Mouse (Mus musculus): ENCODE data around the gene Jakmip3. TPM values are rescaled to one million over a fixed set of nuclear protein-coding genes. Genes with fewer than 3 reads are reported as not detected.

Gene Jakmip3
- polyA plus RNA-seq, 1 experiment from 2014 or later = 0.14 TPM

DNA sequence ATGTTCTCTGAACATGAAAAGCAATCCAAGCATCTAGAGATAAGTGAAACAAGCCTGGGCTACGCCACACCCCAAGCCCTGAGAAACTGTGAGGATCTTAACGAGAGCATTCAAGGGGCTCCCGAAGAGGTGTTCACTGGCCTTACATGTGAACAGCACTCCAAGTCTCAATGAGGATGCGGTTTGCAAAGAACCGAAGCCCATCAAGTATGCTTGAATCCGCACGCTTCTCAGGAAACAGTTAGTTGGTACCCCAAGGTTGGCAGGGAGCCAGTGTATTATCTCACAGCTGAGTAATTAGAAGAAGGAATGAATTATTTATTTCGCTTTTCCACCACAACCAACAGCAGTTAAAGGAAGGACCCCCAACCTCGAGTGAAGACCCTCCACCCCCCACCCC lies 62.7 kb downstream of the Jakmip3 start:
- Histone ChIP-seq H3K27ac (ENCODE audit: low read depth, low read length) (no peak overlapping the region), H3K4me3 (ENCODE audit: low read depth, low read length) (no peak overlapping the region), H3K4me2 (replicated peaks; ENCODE audit: low read depth) (no peak overlapping the region), H3K9ac (ENCODE audit: low read depth, low read length) (no peak overlapping the region), H3K27me3 (replicated peaks; ENCODE audit: control insufficient read depth, insufficient read depth, low read length) (no peaks in the 10 kb centered on the region), H3K4me1 (replicated peaks; ENCODE audit: control insufficient read depth, insufficient read depth, low read length) (no peaks in the 10 kb centered on the region), H3K9me3 (ENCODE audit: control insufficient read depth) (no peaks in the 10 kb centered on the region), H3K36me3 (ENCODE audit: control insufficient read depth, insufficient read depth) (no peaks in the 10 kb centered on the region)
- no peak for ATAC-seq
- no peak for TF ChIP-seq CTCF (IDR thresholded peaks at IDR 0.05; ENCODE audit: low read depth)
- WGBS = 62% methylated on average over 9 of the region's 9 CpGs

DNA sequence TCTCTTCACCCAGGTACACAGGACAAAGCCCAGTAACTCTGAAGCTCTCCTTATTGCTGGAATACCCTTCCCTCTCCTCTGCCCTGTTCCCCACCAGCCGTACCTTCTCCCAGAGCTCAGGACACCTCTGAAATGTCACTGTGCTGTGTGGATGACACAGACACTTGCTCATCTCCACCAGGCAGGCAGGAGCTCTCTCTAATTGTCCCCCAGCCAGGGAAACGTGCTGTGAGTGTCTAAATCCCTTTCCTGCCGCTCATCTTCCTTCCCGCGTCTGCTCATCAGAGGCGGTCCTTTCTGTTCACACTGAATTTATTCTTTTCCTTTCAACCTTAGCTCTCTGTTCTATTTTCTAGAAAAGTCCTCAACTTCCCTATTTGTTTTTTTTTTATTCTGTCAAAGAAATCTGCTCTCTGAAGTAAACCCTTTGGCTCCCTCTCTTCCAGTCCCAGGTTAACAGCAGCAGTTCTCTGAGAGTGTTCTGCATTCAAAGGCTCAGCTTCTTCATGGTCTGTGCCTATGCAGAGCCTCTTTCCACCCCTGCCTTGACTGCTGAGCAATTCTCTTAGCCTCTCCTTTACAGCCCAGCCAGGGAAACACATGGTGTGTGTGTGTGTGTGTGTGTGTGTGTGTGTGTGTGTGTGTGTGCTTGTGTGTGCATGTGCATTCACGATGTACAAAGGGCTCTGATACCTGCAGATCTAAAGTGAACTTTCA lies 69.4 kb downstream of the Jakmip3 start:
- no peak for TF ChIP-seq CTCF (IDR thresholded peaks at IDR 0.05; ENCODE audit: low read depth)
- Histone ChIP-seq H3K9me3 (ENCODE audit: control insufficient read depth) (no peaks in the 10 kb centered on the region), H3K4me1 (replicated peaks; ENCODE audit: control insufficient read depth, insufficient read depth, low read length) (no peaks in the 10 kb centered on the region), H3K4me2 (replicated peaks; ENCODE audit: low read depth) (no peak overlapping the region), H3K27ac (ENCODE audit: low read depth, low read length) (no peak overlapping the region), H3K27me3 (replicated peaks; ENCODE audit: control insufficient read depth, insufficient read depth, low read length) (no peaks in the 10 kb centered on the region), H3K36me3 (ENCODE audit: control insufficient read depth, insufficient read depth) (no peaks in the 10 kb centered on the region), H3K4me3 (ENCODE audit: low read depth, low read length) (no peak overlapping the region), H3K9ac (ENCODE audit: low read depth, low read length) (no peak overlapping the region)
- ATAC-seq = no peak
- 65% methylated on average over 7 of the region's 7 CpGs for WGBS

DNA sequence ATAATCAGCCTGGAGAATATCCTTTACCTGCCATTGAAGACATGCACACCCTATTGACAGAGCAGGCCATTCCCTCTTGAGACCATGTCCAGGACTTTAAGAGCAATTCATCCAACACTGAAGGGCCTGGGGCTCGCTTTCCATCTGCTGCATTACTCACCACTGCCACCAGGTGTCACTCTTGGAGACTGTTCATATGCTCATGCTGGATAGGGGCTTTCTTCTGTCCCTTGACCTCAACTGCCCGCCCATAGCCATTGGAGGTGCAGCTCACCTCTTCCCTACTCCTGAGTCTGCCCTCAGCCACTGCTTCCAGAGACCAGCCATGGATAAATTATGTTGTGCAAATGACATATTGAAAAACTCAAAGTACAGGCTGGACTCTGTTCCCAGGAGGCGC lies 70.5 kb downstream of the Jakmip3 start:
- no peak for ATAC-seq
- Histone ChIP-seq H3K36me3 (ENCODE audit: control insufficient read depth, insufficient read depth) (no peaks in the 10 kb centered on the region), H3K9me3 (ENCODE audit: control insufficient read depth) (no peaks in the 10 kb centered on the region), H3K4me3 (ENCODE audit: low read depth, low read length) (no peak overlapping the region), H3K27me3 (replicated peaks; ENCODE audit: control insufficient read depth, insufficient read depth, low read length) (no peaks in the 10 kb centered on the region), H3K4me1 (replicated peaks; ENCODE audit: control insufficient read depth, insufficient read depth, low read length) (no peaks in the 10 kb centered on the region), H3K27ac (ENCODE audit: low read depth, low read length) (no peak overlapping the region), H3K4me2 (replicated peaks; ENCODE audit: low read depth) (no peak overlapping the region), H3K9ac (ENCODE audit: low read depth, low read length) (no peak overlapping the region)
- peak; percentile 87 for TF ChIP-seq CTCF (IDR thresholded peaks at IDR 0.05; ENCODE audit: low read depth)
- WGBS = 39% methylated on average over 3 of the region's 3 CpGs

DNA sequence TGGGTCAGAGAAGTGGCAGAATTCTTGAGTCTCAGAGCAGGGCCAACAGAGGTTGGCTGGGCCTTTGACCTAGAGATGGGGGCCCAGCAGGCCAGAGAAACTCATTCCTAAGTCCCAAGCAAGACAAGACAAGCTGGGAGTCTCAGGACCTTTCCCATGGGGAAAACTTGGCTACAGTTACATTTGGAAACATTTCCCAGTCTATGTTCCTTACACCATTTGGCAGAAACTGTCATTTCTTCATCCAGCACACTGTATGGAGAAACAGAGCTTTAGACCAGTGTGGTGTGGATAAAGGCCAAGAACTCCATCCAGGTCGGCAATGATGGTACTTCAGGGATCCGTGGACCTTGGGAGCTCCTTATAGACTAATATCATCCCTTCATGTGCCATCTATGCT lies 71.1 kb downstream of the Jakmip3 start:
- Histone ChIP-seq H3K9ac (ENCODE audit: low read depth, low read length) (no peak overlapping the region), H3K27ac (ENCODE audit: low read depth, low read length) (no peak overlapping the region), H3K9me3 (ENCODE audit: control insufficient read depth) (no peaks in the 10 kb centered on the region), H3K27me3 (replicated peaks; ENCODE audit: control insufficient read depth, insufficient read depth, low read length) (no peaks in the 10 kb centered on the region), H3K4me1 (replicated peaks; ENCODE audit: control insufficient read depth, insufficient read depth, low read length) (no peaks in the 10 kb centered on the region), H3K4me2 (replicated peaks; ENCODE audit: low read depth) (no peak overlapping the region), H3K4me3 (ENCODE audit: low read depth, low read length) (no peak overlapping the region), H3K36me3 (ENCODE audit: control insufficient read depth, insufficient read depth) (no peaks in the 10 kb centered on the region)
- no peak for ATAC-seq
- TF ChIP-seq CTCF (IDR thresholded peaks at IDR 0.05; ENCODE audit: low read depth) = no peak
- 83% methylated on average over 2 of the region's 2 CpGs for WGBS

DNA sequence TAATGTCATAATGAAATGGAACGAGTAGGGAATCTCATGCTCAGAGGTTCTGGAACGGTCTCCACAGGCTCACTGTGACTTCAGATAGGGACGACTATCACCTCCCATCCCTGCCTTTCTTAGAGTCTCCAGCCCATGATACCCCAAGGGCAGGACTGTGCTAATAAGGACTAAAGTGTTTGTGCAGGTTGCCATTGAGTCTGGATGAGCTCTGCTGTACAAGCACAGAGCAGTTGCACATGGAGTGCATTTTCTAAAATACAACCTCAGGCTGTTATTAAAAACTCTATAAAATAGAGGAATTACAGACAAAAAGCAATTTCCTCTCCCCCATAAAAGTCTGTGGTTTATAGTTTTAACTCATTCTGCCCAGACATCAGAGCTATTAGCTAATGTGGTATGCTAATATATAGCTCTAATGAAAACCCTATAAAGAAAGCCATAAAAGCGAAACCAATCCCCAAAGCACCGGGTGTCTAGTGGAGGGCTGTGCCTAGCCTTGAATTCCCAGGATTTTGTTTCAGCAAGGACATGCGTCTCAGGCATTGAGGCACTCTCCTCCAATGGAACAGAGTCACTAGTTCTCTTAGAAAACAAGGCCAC lies 72.3 kb downstream of the Jakmip3 start:
- no peak overlapping the region for H3K4me3 ChIP-seq (ENCODE audit: low read depth, low read length)

DNA sequence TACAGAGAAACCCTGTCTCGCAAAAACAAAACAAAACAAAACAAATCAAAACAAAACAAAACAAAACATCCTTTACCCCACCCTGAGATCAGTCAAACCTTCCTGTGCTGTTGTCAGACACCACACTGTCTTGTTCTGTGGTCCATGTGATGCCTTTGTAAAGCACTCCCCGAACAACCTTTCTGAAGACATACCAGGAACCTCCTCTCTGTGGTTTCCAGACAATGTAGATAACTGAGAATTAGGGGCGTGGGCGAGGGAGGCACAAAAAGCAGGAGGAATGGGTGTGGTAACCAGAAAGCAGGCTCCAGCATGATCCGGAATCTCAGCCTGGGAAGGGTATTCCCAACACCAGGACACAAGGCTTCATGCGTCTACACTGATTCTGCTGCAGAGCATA lies 74.6 kb downstream of the Jakmip3 start:
- WGBS = 76% methylated on average over 6 of the region's 6 CpGs
- Histone ChIP-seq H3K27ac (ENCODE audit: low read depth, low read length) (no peak overlapping the region), H3K4me3 (ENCODE audit: low read depth, low read length) (no peak overlapping the region), H3K9me3 (ENCODE audit: control insufficient read depth) (no peaks in the 10 kb centered on the region), H3K27me3 (replicated peaks; ENCODE audit: control insufficient read depth, insufficient read depth, low read length) (no peaks in the 10 kb centered on the region), H3K9ac (ENCODE audit: low read depth, low read length) (no peak overlapping the region), H3K4me2 (replicated peaks; ENCODE audit: low read depth) (no peak overlapping the region), H3K36me3 (ENCODE audit: control insufficient read depth, insufficient read depth) (no peaks in the 10 kb centered on the region), H3K4me1 (replicated peaks; ENCODE audit: control insufficient read depth, insufficient read depth, low read length) (no peaks in the 10 kb centered on the region)
- no peak for TF ChIP-seq CTCF (IDR thresholded peaks at IDR 0.05; ENCODE audit: low read depth)
- no peak for ATAC-seq

More for the DNA sequence above, 72.3 kb downstream of the Jakmip3 start:
- H3K9ac ChIP-seq (ENCODE audit: low read depth, low read length) = no peak overlapping the region
- H3K4me1 ChIP-seq (replicated peaks; ENCODE audit: control insufficient read depth, insufficient read depth, low read length) = no peaks in the 10 kb centered on the region
- H3K36me3 ChIP-seq (ENCODE audit: control insufficient read depth, insufficient read depth) = no peaks in the 10 kb centered on the region
- TF ChIP-seq CTCF (IDR thresholded peaks at IDR 0.05; ENCODE audit: low read depth) = no peak
- WGBS = 68% methylated on average over 6 of the region's 6 CpGs
- ATAC-seq = no peak
- no peaks in the 10 kb centered on the region for H3K27me3 ChIP-seq (replicated peaks; ENCODE audit: control insufficient read depth, insufficient read depth, low read length)
- H3K4me2 ChIP-seq (replicated peaks; ENCODE audit: low read depth) = no peak overlapping the region
- H3K27ac ChIP-seq (ENCODE audit: low read depth, low read length) = no peak overlapping the region
- H3K9me3 ChIP-seq (ENCODE audit: control insufficient read depth) = no peaks in the 10 kb centered on the region
